Mouse (Mus musculus): ENCODE results near the gene Nutf2.

Nutf2 gene

GRCm38 (mm10) chr8:105854715-105855216, 5.6 kb upstream of the Nutf2 start, which contains the start of gene Thap11:
TSS of gene Thap11 (plus strand) at chr8:105855132.
- peak; percentile 96 for DNase-seq (ENCODE audit: low read depth, low spot score)

- peak; percentile 76 for DNase-seq (ENCODE audit: low read depth, low spot score)
These were observed 4.9 kb upstream of the Nutf2 start for GRCm38 (mm10) chr8:105855248-105856167.

- DNase-seq (ENCODE audit: low read depth, low spot score): no peak
These were observed 4.1 kb upstream of the Nutf2 start for GRCm38 (mm10) chr8:105856168-105856835.

- no peak for DNase-seq (ENCODE audit: low read depth, low spot score)
These were observed 1.9 kb upstream of the Nutf2 start for GRCm38 (mm10) chr8:105858495-105858894.

GRCm38 (mm10) chr8:105859314-105859713, 1.1 kb upstream of the Nutf2 start:
- DNase-seq (ENCODE audit: low read depth, low spot score): no peak

- DNase-seq (ENCODE audit: low read depth, low spot score): peak; percentile 39
These were observed 1.6 kb downstream of the Nutf2 start for GRCm38 (mm10) chr8:105861951-105862350.

- no peak for DNase-seq (ENCODE audit: low read depth, low spot score)
These were observed 6.1 kb downstream of the Nutf2 start for GRCm38 (mm10) chr8:105866364-105867029.

GRCm38 (mm10) chr8:105874301-105874700, 13.9 kb downstream of the Nutf2 start:
- DNase-seq (ENCODE audit: low read depth, low spot score): peak; percentile 92

- DNase-seq (ENCODE audit: low read depth, low spot score): peak; percentile 91
These were observed 20.6 kb downstream of the Nutf2 start, which contains the start of gene Edc4 for GRCm38 (mm10) chr8:105880754-105881520. TSS of gene Edc4 (plus strand) at chr8:105880881.

- no peak for DNase-seq (ENCODE audit: low read depth, low spot score)
These were observed 29.5 kb downstream of the Nutf2 start for GRCm38 (mm10) chr8:105889756-105890465.

- DNase-seq (ENCODE audit: low read depth, low spot score): peak; percentile 79
These were observed 30.5 kb downstream of the Nutf2 start for GRCm38 (mm10) chr8:105890870-105891269.

- peak; percentile 63 for DNase-seq (ENCODE audit: low read depth, low spot score)
These were observed 32.1 kb downstream of the Nutf2 start for GRCm38 (mm10) chr8:105892432-105892831.

GRCm38 (mm10) chr8:105893339-105893738, 33.0 kb downstream of the Nutf2 start, which contains the start of gene Nrn1l:
TSS of gene Nrn1l (plus strand) at chr8:105893567.
- peak; percentile 93 for DNase-seq (ENCODE audit: low read depth, low spot score)

- peak; percentile 56 for DNase-seq (ENCODE audit: low read depth, low spot score)
These were observed 37.6 kb downstream of the Nutf2 start for GRCm38 (mm10) chr8:105897801-105898480.

- DNase-seq (ENCODE audit: low read depth, low spot score): peak; percentile 97
These were observed 40.0 kb downstream of the Nutf2 start, which contains the start of gene Pskh1 for GRCm38 (mm10) chr8:105900180-105900940. TSS of gene Pskh1 (plus strand) at chr8:105900441.

- DNase-seq (ENCODE audit: low read depth, low spot score): no peak
These were observed 40.7 kb downstream of the Nutf2 start for GRCm38 (mm10) chr8:105900941-105901616.

- DNase-seq (ENCODE audit: low read depth, low spot score): peak; percentile 66
These were observed 59.0 kb downstream of the Nutf2 start for GRCm38 (mm10) chr8:105919390-105919789.

- peak; percentile 87 for DNase-seq (ENCODE audit: low read depth, low spot score)
These were observed 64.7 kb downstream of the Nutf2 start for GRCm38 (mm10) chr8:105925123-105925522.

Data from brain, adult 2 months (tissue).